Mouse (Mus musculus) myocyte (in vitro differentiated cells): ENCODE measurements around the gene Fezf2. TPM values are rescaled to one million over a fixed set of nuclear protein-coding genes. Genes with fewer than 3 reads are reported as not detected.

Experiments
- H3K27me3 ChIP-seq: one replicate; pipeline ENCODE4 v1.6.1; 2011; ENCODE audit not compliant: control insufficient read depth, insufficient read depth, insufficient read length
- H3K36me3 ChIP-seq: one replicate; pipeline ENCODE4 v1.6.1; 2011; ENCODE audit not compliant: control insufficient read depth, insufficient read depth
- H3K4me2 ChIP-seq: one replicate; pipeline ENCODE4 v1.6.1; 2011; ENCODE audit warnings: low read depth, control low read depth
- H3K4me3 ChIP-seq: one replicate; pipeline ENCODE4 v1.5.1; 2011; ENCODE audit warnings: mild to moderate bottlenecking, control low read depth, moderate library complexity
- H3K79me2 ChIP-seq: one replicate; pipeline ENCODE4 v1.6.1; 2011; ENCODE audit not compliant: control insufficient read depth, insufficient read depth
- H3ac ChIP-seq: one replicate; pipeline ENCODE4 v1.6.1; 2011; ENCODE audit not compliant: control insufficient read depth, insufficient read length
- CEBPB ChIP-seq: IDR thresholded peaks from 2 replicates; pipeline ENCODE4 v1.6.1; 2011; ENCODE audit warnings: mild to moderate bottlenecking, moderate library complexity; ENCODE audit not compliant: poor library complexity, insufficient read depth, severe bottlenecking
- E2F4 ChIP-seq: IDR thresholded peaks from one replicate; pipeline ENCODE4 v1.6.1; 2011; ENCODE audit warnings: mild to moderate bottlenecking, control low read depth, moderate library complexity; ENCODE audit not compliant: insufficient read depth
- MAX ChIP-seq: IDR thresholded peaks from one replicate; pipeline ENCODE4 v1.6.1; 2011; ENCODE audit warnings: low read depth, mild to moderate bottlenecking, control low read depth
- MYOD1 ChIP-seq, 3 experiments: IDR thresholded peaks; one replicate each; pipeline ENCODE4 v1.6.1; 2011; ENCODE audit warnings: control low read depth in 2 of 3, low read depth in 2 of 3, mild to moderate bottlenecking in 2 of 3, moderate library complexity in 1 of 3; ENCODE audit not compliant: insufficient read length in 2 of 3, control insufficient read depth in 1 of 3
- MYOG ChIP-seq, 3 experiments: IDR thresholded peaks; one replicate each; pipeline ENCODE4 v1.6.1; 2011; ENCODE audit warnings: control low read depth in 2 of 3, low read depth in 2 of 3, mild to moderate bottlenecking in 2 of 3; ENCODE audit not compliant: insufficient read length in 2 of 3, control insufficient read depth in 1 of 3, insufficient read depth in 1 of 3
- POLR2A ChIP-seq: IDR thresholded peaks from one replicate; pipeline ENCODE4 v1.6.1; 2011; ENCODE audit warnings: low read depth, mild to moderate bottlenecking, control low read depth, moderate library complexity; ENCODE audit not compliant: insufficient read length
- POLR2AphosphoS2 ChIP-seq: IDR thresholded peaks from one replicate; pipeline ENCODE4 v1.6.1; 2011; ENCODE audit warnings: low read depth, control low read depth; ENCODE audit not compliant: insufficient read length
- REST ChIP-seq: IDR thresholded peaks from one replicate; pipeline ENCODE4 v1.6.1; 2011; ENCODE audit warnings: mild to moderate bottlenecking, control low read depth, moderate library complexity; ENCODE audit not compliant: insufficient read depth, insufficient read length
- SRF ChIP-seq: IDR thresholded peaks from one replicate; pipeline ENCODE4 v1.6.1; 2011; ENCODE audit warnings: low read depth; ENCODE audit not compliant: control insufficient read depth, insufficient read length
- TCF12 ChIP-seq: IDR thresholded peaks from one replicate; pipeline ENCODE4 v1.6.1; 2011; ENCODE audit warnings: mild to moderate bottlenecking, control low read depth; ENCODE audit not compliant: poor library complexity, insufficient read depth, severe bottlenecking
- TCF3 ChIP-seq: IDR thresholded peaks from one replicate; pipeline ENCODE4 v1.6.1; 2011; ENCODE audit warnings: low read depth, control low read depth; ENCODE audit not compliant: insufficient read length
- USF1 ChIP-seq: IDR thresholded peaks from one replicate; pipeline ENCODE4 v1.6.1; 2011; ENCODE audit warnings: low read depth, mild to moderate bottlenecking, control low read depth, moderate library complexity
- polyA plus RNA-seq: library from polyadenylated mRNA; unstranded; fragments of >200 nt; fragmentation: generic; extraction: Trizol; gene quantifications from one replicate; pipeline ENCODE4 v1.2.1, GENCODE M21; 2012; ENCODE audit warnings: missing spikeins

Gene Fezf2
- polyA plus RNA-seq, 1 experiment: not detected

DNA sequence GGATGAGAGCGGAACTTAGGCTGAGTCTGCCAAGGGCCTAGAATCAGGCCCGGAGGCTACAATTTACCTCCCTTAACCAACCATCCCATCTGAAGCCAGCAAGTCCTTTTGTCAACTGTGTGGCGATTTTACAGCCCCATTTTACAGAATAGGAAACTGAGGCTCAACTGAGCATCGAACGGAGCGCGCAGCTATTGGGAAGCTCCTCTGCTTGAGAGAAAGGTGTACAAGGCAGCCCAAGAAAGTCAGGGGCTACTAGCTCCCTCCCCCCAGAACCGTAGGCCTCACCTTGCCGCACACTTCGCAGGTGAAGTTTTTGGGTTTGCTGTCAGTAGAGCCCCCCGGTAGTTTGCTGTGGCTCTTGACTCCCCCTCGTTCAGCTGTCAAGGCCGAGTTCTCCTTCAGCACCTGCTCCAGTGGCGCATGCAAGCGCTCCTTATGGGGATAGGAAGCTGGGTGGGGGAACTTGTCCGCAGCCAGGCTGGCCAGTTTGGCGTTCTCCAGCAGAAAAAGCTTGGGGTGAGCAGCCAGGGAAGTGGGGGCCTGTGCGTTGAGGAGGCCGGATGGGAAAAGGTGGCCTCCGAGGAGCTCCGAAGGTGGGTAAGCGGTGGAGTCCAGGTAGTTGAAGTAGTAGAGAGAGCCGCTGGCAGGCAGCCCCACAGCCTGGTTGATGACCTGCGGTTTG is 3.8 kb downstream of the Fezf2 start:
- Histone ChIP-seq H3K79me2 (no peaks in the 10 kb centered on the region), H3K36me3 (no peaks in the 10 kb centered on the region), H3K4me3 (no peak overlapping the region), H3K27me3 (peaks cover 59% of the 10 kb centered on the region), H3K4me2 (no peak overlapping the region), H3ac (no peak overlapping the region)
- no peak for TF ChIP-seq CEBPB
- no peak for TF ChIP-seq MAX
- no peak for TF ChIP-seq TCF3
- TF ChIP-seq REST: no peak
- TF ChIP-seq POLR2AphosphoS2: no peak
- no peak for TF ChIP-seq USF1
- TF ChIP-seq MYOG (IDR thresholded peaks at IDR 0.05; ENCODE audit: control insufficient read depth in 1 of 3, insufficient read depth in 1 of 3, insufficient read length in 2 of 3, low read depth in 2 of 3): no peak
- TF ChIP-seq TCF12: no peak
- TF ChIP-seq MYOD1 (IDR thresholded peaks at IDR 0.05; ENCODE audit: control insufficient read depth in 1 of 3, insufficient read length in 2 of 3, low read depth in 2 of 3): no peak
- no peak for TF ChIP-seq SRF
- no peak for TF ChIP-seq POLR2A
- no peak for TF ChIP-seq E2F4

DNA sequence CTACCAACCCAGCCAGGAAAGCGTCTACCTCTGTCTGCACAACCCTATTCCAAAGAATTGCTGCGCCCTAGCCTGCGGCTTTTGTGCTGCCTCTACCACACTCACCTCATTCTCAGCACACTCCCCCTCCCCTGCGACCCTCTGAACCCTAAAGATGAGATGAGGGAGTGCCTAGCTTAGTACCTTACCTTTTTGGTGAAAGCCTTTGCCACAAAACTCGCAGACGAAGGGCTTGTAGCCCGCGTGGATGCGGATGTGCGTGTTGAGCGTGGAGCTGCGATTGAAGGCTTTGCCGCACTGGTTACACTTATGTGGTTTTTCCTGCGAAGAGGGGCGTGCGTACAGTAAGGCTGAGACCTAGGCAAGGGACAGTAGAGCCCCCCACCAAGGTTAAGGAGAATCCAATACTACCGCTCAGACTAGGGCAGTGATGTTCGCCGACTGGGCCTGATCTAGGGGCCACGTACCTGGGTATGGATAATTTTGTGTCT is 4.5 kb downstream of the Fezf2 start:
- no peak for TF ChIP-seq REST
- no peak for TF ChIP-seq CEBPB
- no peak for TF ChIP-seq POLR2A
- no peak for TF ChIP-seq MAX
- TF ChIP-seq TCF3: no peak
- TF ChIP-seq POLR2AphosphoS2: no peak
- no peak for TF ChIP-seq MYOG (IDR thresholded peaks at IDR 0.05; ENCODE audit: control insufficient read depth in 1 of 3, insufficient read depth in 1 of 3, insufficient read length in 2 of 3, low read depth in 2 of 3)
- no peak for TF ChIP-seq TCF12
- TF ChIP-seq SRF: no peak
- no peak for TF ChIP-seq E2F4
- TF ChIP-seq MYOD1 (IDR thresholded peaks at IDR 0.05; ENCODE audit: control insufficient read depth in 1 of 3, insufficient read length in 2 of 3, low read depth in 2 of 3): no peak
- TF ChIP-seq USF1: no peak
- H3K36me3 ChIP-seq: no peaks in the 10 kb centered on the region
- H3ac ChIP-seq: no peak overlapping the region
- H3K27me3 ChIP-seq: peaks cover 59% of the 10 kb centered on the region
- no peaks in the 10 kb centered on the region for H3K79me2 ChIP-seq
- H3K4me3 ChIP-seq: no peak overlapping the region
- H3K4me2 ChIP-seq: no peak overlapping the region

DNA sequence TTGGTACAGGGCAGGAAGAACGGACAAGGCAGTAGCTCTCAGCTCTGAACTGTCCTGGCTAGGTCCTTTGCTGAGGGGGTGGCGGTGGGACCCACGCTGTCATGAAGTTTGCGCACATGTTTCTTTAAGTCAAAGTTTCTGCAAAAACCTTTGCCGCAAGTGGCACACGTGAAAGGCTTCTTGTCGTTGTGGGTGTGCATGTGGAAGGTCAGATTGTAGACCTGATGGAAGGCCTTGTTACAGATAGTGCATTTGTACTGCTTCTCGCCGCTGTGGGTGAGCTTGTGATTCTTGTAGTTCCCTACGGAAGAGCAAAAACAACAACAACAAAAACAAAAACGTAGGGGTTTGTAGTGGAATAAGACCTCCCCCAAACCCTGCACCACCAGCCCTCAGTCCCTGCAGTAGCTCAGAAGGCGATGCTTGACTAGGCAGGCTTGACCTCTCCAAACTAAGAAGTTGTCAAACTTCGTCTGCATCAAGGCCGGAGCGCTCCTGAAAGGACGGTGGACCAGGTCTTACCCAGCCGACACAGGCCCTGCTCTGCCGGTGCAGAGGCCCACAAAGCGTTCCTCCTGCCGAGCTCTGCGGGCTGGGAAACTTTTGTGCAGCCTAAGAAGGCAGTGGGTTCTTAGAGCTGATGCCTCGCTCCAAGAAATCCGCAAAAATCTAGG is 5.4 kb downstream of the Fezf2 start:
- TF ChIP-seq REST (no peak), MYOD1 (IDR thresholded peaks at IDR 0.05; ENCODE audit: control insufficient read depth in 1 of 3, insufficient read length in 2 of 3, low read depth in 2 of 3) (no peak), CEBPB (no peak), MYOG (IDR thresholded peaks at IDR 0.05; ENCODE audit: control insufficient read depth in 1 of 3, insufficient read depth in 1 of 3, insufficient read length in 2 of 3, low read depth in 2 of 3) (no peak), SRF (no peak), TCF3 (no peak), E2F4 (no peak), TCF12 (no peak), MAX (no peak), POLR2A (no peak), USF1 (no peak), POLR2AphosphoS2 (no peak)
- no peak overlapping the region for H3ac ChIP-seq
- peaks cover 64% of the 10 kb centered on the region for H3K27me3 ChIP-seq
- no peaks in the 10 kb centered on the region for H3K79me2 ChIP-seq
- H3K4me2 ChIP-seq: no peak overlapping the region
- no peak overlapping the region for H3K4me3 ChIP-seq
- no peaks in the 10 kb centered on the region for H3K36me3 ChIP-seq

DNA sequence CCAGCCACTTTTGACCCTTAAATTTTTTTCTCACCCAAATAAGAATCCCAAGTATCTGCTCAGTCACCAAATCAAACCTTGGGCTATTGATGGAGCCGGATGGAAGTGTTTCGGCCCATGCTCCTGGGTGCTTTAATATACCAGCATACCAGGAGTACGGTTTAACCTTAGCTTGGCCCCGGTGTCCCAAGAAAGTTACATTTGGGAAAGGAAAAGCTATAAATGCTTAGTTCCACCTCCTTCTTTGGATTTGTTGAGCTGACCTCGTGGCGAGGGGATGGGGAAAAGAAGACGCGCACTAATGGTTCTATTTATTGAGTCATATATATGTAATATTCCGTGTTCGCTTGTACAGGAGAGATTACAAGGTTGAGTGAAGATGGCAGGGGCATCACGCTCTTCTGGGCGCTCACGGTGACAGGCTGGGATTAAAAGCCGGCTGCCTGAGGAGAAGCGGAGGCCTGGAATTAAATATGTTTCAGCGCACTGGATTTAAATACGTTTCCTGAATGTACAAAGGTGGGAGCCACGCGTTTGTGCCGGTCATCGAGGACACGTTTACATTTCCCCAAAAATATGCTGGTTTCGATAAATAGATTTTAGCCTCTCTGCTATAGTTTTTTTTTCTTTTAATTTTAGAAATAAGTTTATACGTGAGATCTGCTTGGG is 6.1 kb downstream of the Fezf2 start:
- H3ac ChIP-seq: no peak overlapping the region
- H3K4me2 ChIP-seq: no peak overlapping the region
- H3K27me3 ChIP-seq: peaks cover 57% of the 10 kb centered on the region

More for the DNA sequence above, 6.1 kb downstream of the Fezf2 start:
- no peaks in the 10 kb centered on the region for H3K79me2 ChIP-seq
- H3K36me3 ChIP-seq: no peaks in the 10 kb centered on the region
- TF ChIP-seq USF1 (no peak), MYOG (IDR thresholded peaks at IDR 0.05; ENCODE audit: control insufficient read depth in 1 of 3, insufficient read depth in 1 of 3, insufficient read length in 2 of 3, low read depth in 2 of 3) (no peak), POLR2AphosphoS2 (no peak), MAX (no peak), CEBPB (no peak), MYOD1 (IDR thresholded peaks at IDR 0.05; ENCODE audit: control insufficient read depth in 1 of 3, insufficient read length in 2 of 3, low read depth in 2 of 3) (no peak), SRF (no peak), POLR2A (no peak), E2F4 (no peak)
- H3K4me3 ChIP-seq: no peak overlapping the region
